Mouse (Mus musculus) mesoderm, embryonic 11.5 days (tissue): ENCODE results near the gene Zfhx3.

Source experiments
- DNase-seq: peaks from one replicate; pipeline ENCODE4 v3.0.0-alpha.2; 2012; ENCODE audit warnings: low read depth, low spot score

Zfhx3 gene

GRCm38 (mm10) chr8:108017727-108018126 lies 75.3 kb downstream of the Zfhx3 start:
- DNase-seq, result no peak

- DNase-seq, result no peak
Measured at GRCm38 (mm10) chr8:108019651-108020050, 77.2 kb downstream of the Zfhx3 start.

- DNase-seq, result no peak
Measured at GRCm38 (mm10) chr8:108022404-108022803, 80.0 kb downstream of the Zfhx3 start.

GRCm38 (mm10) chr8:108024331-108024730 lies 81.9 kb downstream of the Zfhx3 start:
- no peak for DNase-seq

DNA sequence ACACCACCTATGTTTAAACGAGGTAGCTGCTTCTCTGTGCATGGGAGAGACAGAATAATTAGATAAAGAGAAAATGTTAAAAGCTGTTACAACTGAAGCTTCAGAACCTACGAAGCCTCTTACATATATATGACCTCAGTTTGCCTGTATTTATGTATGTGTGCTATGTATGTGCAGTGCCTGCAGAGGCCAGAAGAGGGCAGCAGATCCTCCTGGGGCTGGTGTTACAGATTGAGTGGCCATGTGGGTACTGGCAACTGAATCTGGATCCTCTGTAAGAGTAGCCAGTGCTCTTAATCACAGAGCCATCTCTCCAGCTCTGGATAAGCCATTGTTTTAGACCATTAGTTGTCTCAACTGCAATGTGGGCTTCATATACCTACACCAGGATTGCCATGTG lies 82.8 kb downstream of the Zfhx3 start:
- DNase-seq, result no peak

DNA sequence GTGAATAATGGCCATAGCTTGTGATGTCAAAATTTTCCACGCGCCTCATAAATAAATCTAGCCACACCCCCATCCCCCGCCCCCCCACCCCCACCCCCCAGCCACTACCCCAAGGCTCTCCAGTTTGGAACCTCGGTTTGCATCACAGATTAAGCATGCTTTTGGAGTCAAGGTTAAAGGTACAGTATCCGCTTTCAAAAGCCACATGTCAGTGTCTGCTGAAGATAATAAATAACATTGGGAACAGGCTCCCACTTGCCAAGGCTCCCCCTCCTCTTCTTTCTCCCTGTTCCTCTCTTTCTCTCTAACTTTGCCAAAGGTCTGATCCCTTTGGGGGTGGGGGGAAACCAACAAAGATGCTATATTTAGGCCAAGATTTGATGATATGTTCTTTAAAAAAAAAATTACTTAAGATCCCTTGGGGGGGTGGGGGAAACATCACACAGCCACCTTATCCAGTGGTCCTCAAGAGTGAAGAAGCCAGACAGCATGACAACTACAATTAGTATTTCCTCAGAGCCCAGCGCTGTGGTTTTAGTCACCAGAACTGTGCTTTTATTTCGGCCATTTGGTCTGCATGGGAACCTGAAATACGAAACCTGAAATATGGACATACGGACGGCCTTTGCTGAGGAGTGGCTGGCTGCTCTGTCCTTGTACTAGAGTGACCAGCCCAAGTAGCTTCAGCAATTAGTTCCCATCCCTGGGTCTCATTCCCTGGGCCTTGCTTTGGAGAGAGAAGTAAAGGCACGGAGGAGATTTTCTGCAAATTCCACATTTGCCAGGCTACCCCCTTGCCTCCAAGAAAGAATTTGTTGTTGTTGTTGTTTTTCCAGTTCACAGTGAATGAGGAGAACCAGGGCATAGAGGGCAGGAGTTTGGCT lies 84.4 kb downstream of the Zfhx3 start:
- DNase-seq, result peak; percentile 77

DNA sequence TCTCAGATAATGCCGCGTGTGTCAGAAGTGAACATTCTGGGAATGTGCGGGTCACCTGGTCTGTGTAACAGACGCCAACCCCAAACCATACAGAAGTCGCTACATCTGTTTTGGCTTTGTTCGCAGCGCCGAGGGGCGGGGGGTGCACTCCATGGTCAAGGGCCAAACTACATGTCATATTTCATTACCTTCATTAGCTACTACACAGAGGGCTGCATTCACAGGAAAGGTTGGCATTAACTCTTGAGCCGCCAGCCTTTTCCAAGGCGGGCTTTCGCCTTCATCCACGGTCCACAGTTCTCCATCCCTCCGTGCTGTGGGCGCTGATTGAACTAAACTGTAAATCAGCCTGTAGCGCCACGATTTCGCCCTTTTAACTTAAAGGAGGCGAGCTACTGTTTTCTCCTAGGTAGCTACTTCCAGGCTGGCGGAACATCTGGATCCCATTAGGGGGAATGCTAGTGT lies 85.1 kb downstream of the Zfhx3 start:
- peak; percentile 87 for DNase-seq

DNA sequence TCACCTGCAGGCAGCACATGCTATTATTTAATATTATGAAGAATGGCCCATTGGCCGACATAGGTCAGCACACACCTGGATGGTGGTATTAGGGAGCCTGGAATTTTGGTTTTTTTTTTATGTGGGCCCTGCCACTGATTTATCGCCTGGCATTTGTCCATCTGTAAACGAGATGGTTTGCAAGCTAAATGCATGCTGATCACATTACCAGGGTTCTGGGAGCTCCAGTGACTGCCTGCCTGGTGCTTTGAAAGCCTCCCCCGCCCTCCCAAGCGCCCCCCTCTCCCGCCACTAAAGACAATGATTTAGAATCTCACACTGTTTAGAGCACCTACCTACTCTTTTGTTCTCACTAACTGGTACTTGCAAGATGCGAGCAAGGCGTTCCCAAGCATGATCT lies 86.0 kb downstream of the Zfhx3 start:
- peak; percentile 66 for DNase-seq

DNA sequence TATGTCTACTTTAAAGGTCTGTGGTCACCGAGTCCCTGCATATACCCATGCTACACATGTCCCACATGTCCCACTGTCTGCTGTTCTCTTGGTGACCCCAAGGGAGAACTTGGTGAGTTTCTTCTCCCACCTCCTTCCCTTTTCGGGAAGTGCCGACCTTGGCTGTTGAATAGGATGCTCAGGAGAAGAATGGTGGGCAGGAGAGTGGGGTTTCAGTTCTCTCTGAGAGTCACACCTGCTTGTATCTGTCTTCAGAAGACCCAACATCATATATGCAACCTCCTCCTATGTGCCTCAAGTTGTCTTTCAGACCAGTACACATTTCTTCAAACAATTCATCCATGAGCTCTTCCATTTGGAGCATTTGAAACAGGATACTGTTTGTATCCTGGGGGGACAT lies 88.7 kb downstream of the Zfhx3 start:
- no peak for DNase-seq

DNA sequence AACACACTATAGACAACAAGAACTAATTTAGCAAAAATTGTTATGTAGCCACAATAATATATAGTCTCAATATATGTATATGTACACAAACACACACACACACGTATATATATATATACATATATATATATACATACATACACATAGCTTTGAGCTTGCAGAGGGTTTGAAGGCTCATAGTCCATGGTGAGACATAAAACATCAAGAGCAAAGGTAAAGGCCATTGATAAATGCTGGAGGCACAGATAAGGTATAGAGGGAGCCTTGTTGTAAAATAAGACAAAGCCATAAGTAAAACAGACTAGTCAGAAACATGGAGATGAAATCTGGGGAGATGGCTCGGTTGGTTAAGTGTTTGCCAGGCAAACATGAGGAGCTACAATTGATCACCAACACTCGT lies 91.6 kb downstream of the Zfhx3 start:
- no peak for DNase-seq

DNA sequence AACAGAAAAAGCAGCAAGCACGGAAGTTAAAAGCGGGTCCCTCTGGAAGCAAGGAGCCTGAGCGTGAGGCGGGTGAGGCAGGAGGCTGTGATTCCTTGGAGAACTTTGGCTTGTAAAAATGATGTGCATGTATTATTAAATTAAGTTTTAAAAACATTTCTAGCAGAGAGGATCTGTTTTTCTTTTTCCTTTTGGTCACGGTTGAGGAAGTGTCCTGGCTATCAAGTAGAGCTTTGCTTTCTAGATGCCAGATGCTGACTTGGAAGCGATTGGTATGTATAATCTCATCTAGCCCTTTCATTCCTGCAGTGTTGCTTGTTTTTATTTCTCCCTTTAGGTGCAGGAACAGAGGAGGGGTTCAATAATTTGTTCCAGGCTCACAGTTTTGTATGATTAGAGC lies 92.3 kb downstream of the Zfhx3 start:
- DNase-seq, result no peak

DNA sequence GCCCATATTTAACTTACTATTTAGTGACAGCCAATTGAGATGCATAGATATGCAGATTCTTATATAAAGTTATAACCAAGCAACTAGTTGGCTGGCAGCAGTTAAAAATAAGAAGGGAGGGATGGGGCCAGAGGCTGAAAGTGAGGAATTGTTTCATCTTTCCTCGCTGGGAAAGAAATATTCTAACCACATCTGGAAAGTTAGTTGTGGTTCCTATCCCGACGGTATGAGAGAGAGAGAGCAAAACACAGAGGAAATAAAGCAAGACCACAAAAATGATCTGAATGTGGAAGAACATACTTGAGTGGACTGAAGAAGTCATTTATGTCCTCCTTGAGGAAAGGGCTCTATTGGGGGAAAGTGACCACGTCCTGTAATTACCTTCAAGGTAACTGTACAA lies 101.2 kb downstream of the Zfhx3 start:
- DNase-seq, result no peak

DNA sequence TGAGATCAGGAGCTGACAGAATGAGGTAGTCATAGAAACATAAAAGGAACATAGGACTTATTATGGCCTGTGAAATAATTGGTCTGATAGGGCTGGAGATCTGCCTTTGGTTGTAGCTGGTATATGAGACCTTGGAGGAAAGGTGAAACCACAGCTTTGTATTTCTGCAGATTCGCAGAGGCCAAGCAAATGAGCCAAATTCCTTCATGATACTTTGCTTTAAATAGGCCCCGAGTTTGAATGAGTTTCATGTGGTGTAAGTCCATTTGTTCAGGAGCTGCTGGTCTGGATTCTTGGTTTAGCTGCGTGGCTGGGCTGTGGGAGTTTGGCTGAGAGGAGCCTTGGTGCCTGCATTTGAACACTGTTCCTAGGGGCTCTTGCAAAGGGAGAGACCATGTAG lies 101.7 kb downstream of the Zfhx3 start:
- no peak for DNase-seq

DNA sequence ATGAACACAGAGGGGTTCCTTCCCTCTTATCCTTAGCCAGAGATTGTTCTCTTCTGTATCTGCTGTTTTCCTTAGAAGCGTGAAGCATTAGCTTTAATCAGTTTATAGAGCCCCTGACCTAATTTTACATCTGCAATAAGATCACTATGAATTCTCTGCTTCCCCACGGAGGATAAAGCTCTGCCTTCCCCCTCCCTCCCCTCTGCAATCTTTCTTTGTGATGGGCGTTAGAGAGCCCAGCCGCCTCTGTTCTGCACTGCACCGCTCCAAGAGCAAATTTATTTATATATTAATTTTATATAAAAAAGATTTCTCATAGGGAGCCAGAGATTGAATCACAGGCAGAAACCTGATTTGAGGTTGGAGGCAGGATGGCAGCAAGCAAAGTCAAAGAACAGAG lies 113.8 kb downstream of the Zfhx3 start:
- DNase-seq, result no peak

- DNase-seq, result peak; percentile 68
Measured at GRCm38 (mm10) chr8:108061972-108062371, 119.5 kb downstream of the Zfhx3 start.

GRCm38 (mm10) chr8:108067111-108067510 lies 124.7 kb downstream of the Zfhx3 start:
- DNase-seq, result no peak

DNA sequence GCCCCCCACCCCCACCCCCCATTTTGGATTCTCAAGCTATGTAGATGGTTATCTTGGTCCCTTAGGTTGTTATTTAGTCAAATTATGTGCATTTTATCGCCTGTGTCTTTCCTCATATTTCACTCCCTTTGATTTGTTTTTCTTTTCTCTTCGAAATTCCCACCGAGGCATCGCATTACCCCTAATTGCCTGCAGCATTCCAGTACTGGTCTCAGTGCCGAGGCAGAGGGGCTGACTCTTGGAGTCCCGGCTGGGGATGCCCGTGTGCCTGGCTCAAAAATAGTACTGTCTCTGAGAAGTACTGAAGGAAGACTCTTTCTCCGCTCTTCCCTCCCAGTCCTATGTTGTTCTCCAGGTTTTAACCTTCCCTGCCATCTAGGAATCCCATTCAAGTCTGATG lies 125.8 kb downstream of the Zfhx3 start:
- peak; percentile 62 for DNase-seq

- no peak for DNase-seq
Measured at GRCm38 (mm10) chr8:108070438-108070837, 128.0 kb downstream of the Zfhx3 start.

GRCm38 (mm10) chr8:108072126-108072746 lies 129.8 kb downstream of the Zfhx3 start:
- peak; percentile 11 for DNase-seq

DNA sequence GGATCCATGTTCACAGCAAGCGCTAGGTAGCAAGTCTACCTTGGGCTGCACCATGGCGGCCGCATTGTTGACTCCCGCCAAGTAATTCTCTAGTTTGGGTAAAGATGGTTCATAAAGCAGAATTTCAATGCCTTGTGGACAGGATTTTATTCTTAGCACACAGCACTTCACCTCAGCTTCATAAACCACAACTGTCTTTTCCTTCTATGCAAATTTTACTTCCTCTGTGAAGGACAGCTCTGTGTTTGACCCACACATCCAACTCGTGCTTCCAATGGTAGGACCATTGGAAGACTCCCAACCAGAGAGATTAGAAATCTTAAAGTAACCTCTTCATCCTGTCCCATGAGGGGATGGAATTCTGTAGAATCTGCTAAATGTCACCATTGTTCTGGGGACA lies 130.4 kb downstream of the Zfhx3 start:
- no peak for DNase-seq

DNA sequence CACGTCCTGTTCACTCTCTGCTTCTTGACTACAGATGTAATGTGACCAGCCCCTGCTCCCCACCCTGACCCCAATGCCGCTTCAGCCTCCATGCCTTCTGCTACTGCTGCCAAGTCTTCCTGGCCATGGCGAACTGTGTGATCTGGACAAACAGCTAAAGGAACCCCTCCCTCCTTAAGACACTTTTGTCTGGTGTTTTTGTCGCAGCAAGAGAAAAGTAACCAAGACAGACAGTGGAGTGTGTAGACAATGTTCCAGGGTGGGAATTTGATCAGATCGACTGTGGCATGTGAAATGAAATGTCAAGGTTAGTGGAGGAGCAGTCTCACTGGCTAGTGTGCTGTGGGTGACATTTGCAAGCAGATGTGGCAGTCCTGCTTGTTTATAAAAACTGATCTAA lies 132.7 kb downstream of the Zfhx3 start:
- no peak for DNase-seq

GRCm38 (mm10) chr8:108078726-108079125 lies 136.3 kb downstream of the Zfhx3 start:
- no peak for DNase-seq

DNA sequence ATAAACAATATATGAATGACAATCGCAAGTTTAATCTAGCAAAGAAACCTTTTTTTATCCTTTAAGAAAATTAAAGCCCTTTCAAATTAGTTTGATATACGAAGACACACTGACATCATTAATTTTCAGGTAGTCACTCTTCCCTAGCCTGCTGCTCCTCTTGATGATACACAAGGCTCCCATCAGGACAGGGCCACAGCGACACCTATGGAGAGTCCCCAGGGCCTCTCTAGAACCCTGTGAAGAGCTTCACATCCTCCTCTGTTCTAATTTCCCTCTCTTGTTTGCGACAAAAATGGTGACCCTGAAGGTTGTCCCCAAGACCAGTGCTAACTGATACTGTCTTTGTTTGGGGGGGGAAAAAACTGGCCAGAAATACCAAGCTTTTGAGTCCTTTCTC lies 144.5 kb downstream of the Zfhx3 start:
- DNase-seq, result no peak
